Mouse (Mus musculus): ENCODE results near the gene Pax2. TPM values are rescaled to one million over a fixed set of nuclear protein-coding genes. Genes with fewer than 3 reads are reported as not detected.
"Not testable (repeated sequence)": the region's sequence is repeated elsewhere in the genome, so short reads cannot be mapped to it uniquely, and the experiment has no call there.

Pax2 gene
- total RNA-seq, 1 experiment from 2014 or later, result not detected

GRCm38 (mm10) chr19:44835931-44836861, 80.4 kb downstream of the Pax2 start:
- DNase-seq, result peak; percentile 5

- peak; percentile 47 for DNase-seq
Observed at GRCm38 (mm10) chr19:44837426-44838205, 81.8 kb downstream of the Pax2 start.

GRCm38 (mm10) chr19:44838321-44838720, 82.5 kb downstream of the Pax2 start:
- DNase-seq, result peak; percentile 9

GRCm38 (mm10) chr19:44842661-44843060, 86.8 kb downstream of the Pax2 start:
- DNase-seq, result not testable (repeated sequence)

GRCm38 (mm10) chr19:44849465-44849864, 93.6 kb downstream of the Pax2 start:
- no peak for DNase-seq

GRCm38 (mm10) chr19:44858671-44859070, 102.8 kb downstream of the Pax2 start:
- DNase-seq, result no peak

- DNase-seq, result no peak
Observed at GRCm38 (mm10) chr19:44868766-44869165, 112.9 kb downstream of the Pax2 start.

- no peak for DNase-seq
Observed at GRCm38 (mm10) chr19:44874186-44874898, 118.5 kb downstream of the Pax2 start.

GRCm38 (mm10) chr19:44874928-44875327, 119.1 kb downstream of the Pax2 start:
- no peak for DNase-seq

- no peak for DNase-seq
Observed at GRCm38 (mm10) chr19:44875718-44876117, 119.9 kb downstream of the Pax2 start.

- no peak for DNase-seq
Observed at GRCm38 (mm10) chr19:44876529-44876928, 120.7 kb downstream of the Pax2 start.

GRCm38 (mm10) chr19:44882552-44883024, 126.7 kb downstream of the Pax2 start:
- DNase-seq, result peak; percentile 12

- DNase-seq, result no peak
Observed at GRCm38 (mm10) chr19:44884331-44884730, 128.5 kb downstream of the Pax2 start.

- DNase-seq, result no peak
Observed at GRCm38 (mm10) chr19:44886475-44886874, 130.6 kb downstream of the Pax2 start.

Small RNA genes lying within 50 kb of the gene (microRNA-seq; reads per million reads assigned to microRNA genes)
- 0 reads per million in 2 experiments for gene Mir6405

Other genes starting within 250 kb of the Pax2 start
- gene Sec31b, start 210.2 kb upstream of the Pax2 start, total RNA-seq (2021), result 3.9 and 5.1 TPM in 2 replicates
- not detected in 2 replicates for gene Gm20538, start 203.2 kb upstream of the Pax2 start, total RNA-seq (2021)
- 457 and 562 TPM in 2 replicates for gene Ndufb8, start 200.6 kb upstream of the Pax2 start, total RNA-seq (2021)
- 27.6 and 30.4 TPM in 2 replicates for gene Hif1an, start 193.2 kb upstream of the Pax2 start, total RNA-seq (2021)
- 23.8 and 30.8 TPM in 2 replicates for gene Slf2, start 175.1 kb downstream of the Pax2 start, total RNA-seq (2021)
- gene Sema4g, start 233.1 kb downstream of the Pax2 start, total RNA-seq (2021), result 7.0 and 8.1 TPM in 2 replicates
- 36.7 and 39.3 TPM in 2 replicates for gene Twnk, start 249.6 kb downstream of the Pax2 start, total RNA-seq (2021)

All from adrenal gland, postnatal 25 days (tissue).